Mouse (Mus musculus) liver, postnatal 0 days (tissue): ENCODE data around the gene Sorbs1. TPM values are rescaled to one million over a fixed set of nuclear protein-coding genes. Genes with fewer than 3 reads are reported as not detected.

ENCODE experiments used
- ATAC-seq: fragments of 200-750 bp; cut with Nextera tagmentation; 2 replicates; pipeline ENCODE4 v1.8.0; 2017; ENCODE audit warnings: mild to moderate bottlenecking, moderate library complexity
- DNase-seq: peaks from one replicate; pipeline ENCODE4 v3.0.0-alpha.2; 2016
- H3K27ac ChIP-seq: fragments of 300-500 bp; sonication (generic); 2 replicates; pipeline ENCODE4 v1.5.1; 2014; ENCODE audit warnings: antibody characterized with exemption, moderate library complexity, mild to moderate bottlenecking, low read depth
- H3K27me3 ChIP-seq: fragments of 300-500 bp; sonication (generic); 2 replicates; pipeline ENCODE4 v1.6.1; 2014; ENCODE audit warnings: low read length, control low read depth, mixed read lengths; ENCODE audit not compliant: insufficient read depth
- H3K36me3 ChIP-seq: fragments of 300-500 bp; sonication (generic); replicated peaks from 2 replicates; pipeline ENCODE4 v1.6.1; 2014; ENCODE audit warnings: mild to moderate bottlenecking, control low read depth, low read length, moderate library complexity, mixed read lengths; ENCODE audit not compliant: insufficient read depth
- H3K4me1 ChIP-seq: fragments of 300-500 bp; sonication (generic); 2 replicates; pipeline ENCODE4 v1.6.1; 2014; ENCODE audit warnings: antibody characterized with exemption, mild to moderate bottlenecking, control low read depth; ENCODE audit not compliant: insufficient read depth
- H3K4me2 ChIP-seq: fragments of 300-500 bp; sonication (generic); 2 replicates; pipeline ENCODE4 v1.6.1; 2014; ENCODE audit warnings: low read depth, mild to moderate bottlenecking, low read length, moderate library complexity, mixed read lengths
- H3K4me3 ChIP-seq: fragments of 300-500 bp; sonication (generic); 2 replicates; pipeline ENCODE4 v1.5.1; 2014; ENCODE audit warnings: low read depth, low read length
- H3K9ac ChIP-seq: fragments of 300-500 bp; sonication (generic); replicated peaks from 2 replicates; pipeline ENCODE4 v1.6.1; 2014; ENCODE audit warnings: mild to moderate bottlenecking, moderate library complexity
- H3K9me3 ChIP-seq: fragments of 300-500 bp; sonication (generic); 2 replicates; pipeline ENCODE4 v1.6.1; 2016; ENCODE audit warnings: mild to moderate bottlenecking, control low read depth, low read length, mixed read lengths
- CTCF ChIP-seq: sonication (generic); IDR thresholded peaks from 2 replicates; pipeline ENCODE4 v1.5.1; 2016; ENCODE audit warnings: antibody characterized with exemption, low read depth
- EP300 ChIP-seq: IDR thresholded peaks from 2 replicates; pipeline ENCODE4 v1.6.1; 2016; ENCODE audit warnings: antibody characterized with exemption, low read depth, mild to moderate bottlenecking
- WGBS: fragments of 180-500 bp; shearing (Covaris S2); extraction: QIAGEN DNeasy Blood & Tissue Kit; methylation state at CpG from one replicate; pipeline ENCODE4 v1.1.7; 2014; ENCODE audit not compliant: insufficient replicate concordance; 5-methylcytosine and 5-hydroxymethylcytosine counted together
- polyA plus RNA-seq: library from polyadenylated mRNA; unstranded; fragments of >200 nt; fragmentation: Nextera tagmentation; extraction: Ambion mirVana; gene quantifications from 2 replicates; pipeline ENCODE4 v1.2.1, GENCODE M21; 2015

Sorbs1 gene
- polyA plus RNA-seq, 1 experiment from 2014 or later = 30.4 TPM

- TF ChIP-seq EP300 = no peak
- no peaks in the 10 kb centered on the region for H3K9me3 ChIP-seq
- H3K36me3 ChIP-seq = 0 out of 2 replicates have a peak, but pooled peaks cover 2% of the 10 kb centered on the region
- peak within 1 kb of the TSS; percentile 93 for H3K4me2 ChIP-seq
- DNase-seq (peak; percentile 87), ATAC-seq (peak; percentile 96)
- peak within 1 kb of the TSS; percentile 88 for H3K9ac ChIP-seq
- H3K27ac ChIP-seq = peak within 1 kb of the TSS; percentile 81
- WGBS = under 1% methylated on average over 41 of the region's 54 CpGs
- H3K4me1 ChIP-seq = peaks cover 21% of the 10 kb centered on the region
- peak within 1 kb of the TSS; percentile 86 for H3K4me3 ChIP-seq
- H3K27me3 ChIP-seq = no peaks in the 10 kb centered on the region
Measured at GRCm38 (mm10) chr19:40271308-40271892, 242.2 kb downstream of the Sorbs1 start, which contains the start of gene Pdlim1. TSS of gene Pdlim1 (minus strand) at chr19:40271842.

GRCm38 (mm10) chr19:40270351-40271307, 242.9 kb downstream of the Sorbs1 start:
- 7% methylated on average over 62 of the region's 63 CpGs for WGBS
- H3K4me2 ChIP-seq = peak overlapping the region; percentile 93
- H3K27me3 ChIP-seq = no peaks in the 10 kb centered on the region
- no peak for TF ChIP-seq EP300
- no peak for TF ChIP-seq CTCF
- peak overlapping the region; percentile 86 for H3K4me3 ChIP-seq
- DNase-seq = peak; percentile 55
- H3K9me3 ChIP-seq = no peaks in the 10 kb centered on the region
- peaks cover 21% of the 10 kb centered on the region for H3K4me1 ChIP-seq
- peak; percentile 60 for ATAC-seq
- peaks cover 2% of the 10 kb centered on the region; the same call in 1 of the 2 replicates for H3K36me3 ChIP-seq
- peak overlapping the region; percentile 88 for H3K9ac ChIP-seq
- H3K27ac ChIP-seq = peak overlapping the region; percentile 81

GRCm38 (mm10) chr19:40269526-40269925, 244.1 kb downstream of the Sorbs1 start:
- WGBS = 69% methylated on average over 5 of the region's 5 CpGs
- no peak for ATAC-seq
- H3K27ac ChIP-seq = no peak overlapping the region
- H3K27me3 ChIP-seq = no peaks in the 10 kb centered on the region
- H3K4me2 ChIP-seq = peak overlapping the region; percentile 93
- H3K9me3 ChIP-seq = no peaks in the 10 kb centered on the region
- H3K36me3 ChIP-seq = peaks cover 2% of the 10 kb centered on the region; the same call in 1 of the 2 replicates
- peak overlapping the region; percentile 86 for H3K4me3 ChIP-seq
- peak overlapping the region; percentile 34; the same call in 1 of the 2 replicates for H3K9ac ChIP-seq
- no peak for DNase-seq
- TF ChIP-seq CTCF = no peak
- TF ChIP-seq EP300 = no peak
- H3K4me1 ChIP-seq = peaks cover 21% of the 10 kb centered on the region

GRCm38 (mm10) chr19:40268493-40268892, 245.1 kb downstream of the Sorbs1 start:
- Histone ChIP-seq H3K27me3 (no peaks in the 10 kb centered on the region), H3K4me2 (peak overlapping the region; percentile 22; the same call in 1 of the 2 replicates), H3K36me3 (peaks cover 2% of the 10 kb centered on the region; the same call in 1 of the 2 replicates), H3K27ac (no peak overlapping the region), H3K4me1 (peaks cover 21% of the 10 kb centered on the region), H3K9me3 (no peaks in the 10 kb centered on the region), H3K4me3 (no peak overlapping the region), H3K9ac (no peak overlapping the region)
- ATAC-seq (no peak), DNase-seq (no peak)
- TF ChIP-seq EP300 = no peak
- no peak for TF ChIP-seq CTCF
- 66% methylated on average over 3 of the region's 3 CpGs for WGBS

- H3K9me3 ChIP-seq = no peaks in the 10 kb centered on the region
- peak overlapping the region; percentile 36; the same call in 1 of the 2 replicates for H3K27ac ChIP-seq
- DNase-seq (no peak), ATAC-seq (no peak)
- H3K36me3 ChIP-seq = peaks cover 2% of the 10 kb centered on the region; the same call in 1 of the 2 replicates
- no peak overlapping the region for H3K4me2 ChIP-seq
- H3K4me1 ChIP-seq = peaks cover 21% of the 10 kb centered on the region
- H3K4me3 ChIP-seq = no peak overlapping the region
- no peak for TF ChIP-seq EP300
- no peak for TF ChIP-seq CTCF
- 64% methylated on average over 1 of the region's 1 CpGs for WGBS
- no peaks in the 10 kb centered on the region for H3K27me3 ChIP-seq
- no peak overlapping the region for H3K9ac ChIP-seq
Measured at GRCm38 (mm10) chr19:40267380-40267779, 246.2 kb downstream of the Sorbs1 start.

- no peak for ATAC-seq
- no peaks in the 10 kb centered on the region for H3K9me3 ChIP-seq
- TF ChIP-seq CTCF (no peak), EP300 (no peak)
- H3K4me1 ChIP-seq = peaks cover 27% of the 10 kb centered on the region
- H3K36me3 ChIP-seq = no peaks in the 10 kb centered on the region
- H3K4me2 ChIP-seq = no peak overlapping the region
- WGBS = 88% methylated on average over 1 of the region's 1 CpGs
- H3K9ac ChIP-seq = no peak overlapping the region
- DNase-seq = no peak
- no peak overlapping the region for H3K27ac ChIP-seq
- H3K4me3 ChIP-seq = no peak overlapping the region
- H3K27me3 ChIP-seq = no peaks in the 10 kb centered on the region
Measured at GRCm38 (mm10) chr19:40259485-40259884, 254.1 kb downstream of the Sorbs1 start.
